Mouse (Mus musculus) ES-Bruce4 (cell line): ENCODE results near the gene Vps37b. TPM values are rescaled to one million over a fixed set of nuclear protein-coding genes. Genes with fewer than 3 reads are reported as not detected.

Source experiments
- H3K27ac ChIP-seq: 2 replicates; pipeline ENCODE4 v1.5.1; 2012; ENCODE audit warnings: low read length, inconsistent platforms; ENCODE audit not compliant: insufficient read depth
- H3K27me3 ChIP-seq: 2 replicates; pipeline ENCODE4 v1.6.1; 2012; ENCODE audit warnings: mild to moderate bottlenecking, low read length, inconsistent platforms; ENCODE audit not compliant: control insufficient read depth, poor library complexity, insufficient read depth, severe bottlenecking
- H3K36me3 ChIP-seq: 2 replicates; pipeline ENCODE4 v1.6.1; 2012; ENCODE audit warnings: inconsistent platforms, mild to moderate bottlenecking, low read length, moderate library complexity; ENCODE audit not compliant: control insufficient read depth, poor library complexity, insufficient read depth, severe bottlenecking
- H3K4me1 ChIP-seq: one replicate; pipeline ENCODE4 v1.8.1; 2011; ENCODE audit warnings: low read length; ENCODE audit not compliant: control insufficient read depth, insufficient read depth
- H3K4me3 ChIP-seq: 2 replicates; pipeline ENCODE4 v1.5.1; 2011; ENCODE audit warnings: low read depth, mild to moderate bottlenecking, low read length
- H3K9ac ChIP-seq: 2 replicates; pipeline ENCODE4 v1.6.1; 2012; ENCODE audit warnings: low read depth, mild to moderate bottlenecking, inconsistent platforms; ENCODE audit not compliant: poor library complexity, severe bottlenecking
- H3K9me3 ChIP-seq: replicated peaks from 2 replicates; pipeline ENCODE4 v1.6.1; 2012; ENCODE audit warnings: mild to moderate bottlenecking, low read length, inconsistent platforms; ENCODE audit not compliant: control insufficient read depth, poor library complexity, insufficient read depth, severe bottlenecking
- CTCF ChIP-seq: IDR thresholded peaks from one replicate; pipeline ENCODE4 v1.8.1; 2011; ENCODE audit warnings: low read depth, low read length
- EP300 ChIP-seq: IDR thresholded peaks from 2 replicates; pipeline ENCODE4 v1.6.1; 2011; ENCODE audit warnings: low read depth, low read length; ENCODE audit not compliant: insufficient read depth
- POLR2A ChIP-seq: IDR thresholded peaks from one replicate; pipeline ENCODE4 v1.8.1; 2011; ENCODE audit warnings: low read length; ENCODE audit not compliant: insufficient read depth
- polyA plus RNA-seq: library from polyadenylated mRNA; stranded (reverse); fragments of >200 nt; gene quantifications from 2 replicates; pipeline ENCODE4 v1.2.4, GENCODE M21; 2011; ENCODE audit warnings: low read depth; ENCODE audit not compliant: missing spikeins, insufficient read depth, insufficient read length

Gene Vps37b
- polyA plus RNA-seq, 1 experiment: 11.9 TPM

DNA sequence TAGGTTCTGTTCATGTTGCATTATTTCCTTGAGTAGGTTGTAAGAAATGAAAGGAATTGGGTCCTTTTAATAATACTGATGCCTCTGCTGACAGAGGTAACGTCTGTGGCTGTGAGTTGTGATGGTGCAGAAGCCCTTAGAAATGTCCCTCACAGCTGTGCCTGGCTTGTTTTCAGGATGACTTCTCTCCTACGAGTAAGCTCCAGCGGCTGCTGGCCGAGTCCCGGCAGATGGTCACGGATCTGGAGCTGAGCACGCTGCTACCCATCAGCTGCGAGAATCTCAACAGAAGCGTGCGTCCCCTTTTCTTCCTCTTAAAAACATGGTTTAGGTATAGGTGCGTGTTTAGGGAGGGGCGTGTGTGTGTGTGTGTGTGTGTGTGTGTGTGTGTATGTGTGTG, 71.0 kb downstream of the Vps37b start:
- no peaks in the 10 kb centered on the region for H3K36me3 ChIP-seq
- H3K4me1 ChIP-seq: no peaks in the 10 kb centered on the region
- H3K4me3 ChIP-seq: no peak overlapping the region
- no peaks in the 10 kb centered on the region for H3K27me3 ChIP-seq
- no peaks in the 10 kb centered on the region for H3K9me3 ChIP-seq
- no peak overlapping the region for H3K9ac ChIP-seq
- TF ChIP-seq CTCF (no peak), EP300 (no peak), POLR2A (no peak)
- no peak overlapping the region for H3K27ac ChIP-seq

DNA sequence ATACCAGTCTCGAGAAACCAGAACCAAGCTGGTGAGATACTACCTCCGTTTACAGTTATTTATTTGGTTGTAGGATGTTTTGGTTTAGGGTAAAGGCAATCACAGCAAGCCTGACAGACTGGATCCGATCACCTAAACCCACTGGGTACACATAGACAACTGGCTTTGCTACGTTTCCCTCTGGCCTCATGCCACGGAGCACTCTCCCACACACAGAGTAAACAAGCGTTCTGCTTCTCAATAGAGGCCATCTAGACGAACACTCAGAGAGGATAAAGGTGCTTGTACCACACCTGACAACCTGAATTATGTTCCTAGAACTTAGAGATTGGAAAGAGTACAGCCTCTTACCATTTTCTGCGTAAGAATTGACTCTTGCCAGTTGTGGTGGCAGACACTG, 71.9 kb downstream of the Vps37b start:
- no peaks in the 10 kb centered on the region for H3K9me3 ChIP-seq
- no peak for TF ChIP-seq EP300
- no peak for TF ChIP-seq POLR2A
- no peak for TF ChIP-seq CTCF
- H3K4me1 ChIP-seq: no peaks in the 10 kb centered on the region
- no peak overlapping the region for H3K4me3 ChIP-seq
- H3K27ac ChIP-seq: no peak overlapping the region
- no peaks in the 10 kb centered on the region for H3K36me3 ChIP-seq
- H3K9ac ChIP-seq: no peak overlapping the region
- H3K27me3 ChIP-seq: no peaks in the 10 kb centered on the region

DNA sequence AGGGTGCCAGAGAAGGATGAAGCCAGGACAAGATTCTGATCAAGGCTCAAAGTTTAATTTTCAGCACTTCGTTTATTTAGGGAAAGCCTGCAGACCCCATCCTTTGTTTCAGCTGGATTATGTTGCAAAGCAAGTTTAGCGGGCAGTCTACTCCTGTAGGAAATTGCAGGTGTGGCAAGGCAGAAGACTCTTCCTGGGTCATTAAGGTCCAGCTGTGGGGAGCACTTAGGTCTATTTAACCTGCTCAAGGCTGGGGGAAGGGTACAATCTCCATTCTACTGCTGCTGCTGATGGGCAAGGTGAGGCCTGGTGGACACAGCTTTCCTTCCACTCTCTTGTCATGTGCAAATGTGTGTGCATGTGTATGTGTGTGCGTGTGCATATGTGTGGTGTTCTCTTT, 73.1 kb downstream of the Vps37b start:
- Histone ChIP-seq H3K36me3 (no peaks in the 10 kb centered on the region), H3K9me3 (no peaks in the 10 kb centered on the region), H3K9ac (no peak overlapping the region), H3K27me3 (no peaks in the 10 kb centered on the region), H3K4me1 (no peaks in the 10 kb centered on the region), H3K27ac (no peak overlapping the region), H3K4me3 (no peak overlapping the region)
- TF ChIP-seq POLR2A: no peak
- no peak for TF ChIP-seq CTCF
- no peak for TF ChIP-seq EP300

DNA sequence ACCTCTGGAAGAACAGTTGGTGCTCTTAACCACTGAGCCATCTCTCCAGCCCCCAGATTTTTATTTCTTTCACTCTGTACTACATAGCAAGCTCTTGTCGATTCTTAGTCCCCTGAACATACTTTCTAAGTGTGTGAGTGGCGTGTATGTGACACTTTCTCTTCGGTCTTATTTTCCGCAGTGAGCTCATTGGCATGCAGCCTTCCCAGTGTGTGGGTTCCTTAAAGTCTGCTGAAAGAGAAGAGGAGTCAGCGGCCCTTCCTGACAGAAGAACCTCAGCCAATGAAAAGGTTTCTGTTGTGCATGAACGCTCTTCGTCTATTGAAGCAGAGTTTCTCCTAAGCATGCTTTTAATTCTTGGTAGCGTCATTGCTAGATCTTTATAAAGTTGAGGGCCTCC, 74.9 kb downstream of the Vps37b start:
- TF ChIP-seq CTCF (no peak), POLR2A (no peak), EP300 (no peak)
- H3K27ac ChIP-seq: no peak overlapping the region

More for the DNA sequence above, 74.9 kb downstream of the Vps37b start:
- no peak overlapping the region for H3K9ac ChIP-seq
- H3K36me3 ChIP-seq: no peaks in the 10 kb centered on the region
- no peaks in the 10 kb centered on the region for H3K4me1 ChIP-seq
- no peak overlapping the region for H3K4me3 ChIP-seq
- H3K27me3 ChIP-seq: no peaks in the 10 kb centered on the region
- no peaks in the 10 kb centered on the region for H3K9me3 ChIP-seq

Other genes starting within 250 kb of the Vps37b start
- gene Hcar2, start 166.8 kb downstream of the Vps37b start, polyA plus RNA-seq: not detected in 2 replicates
- not detected in 2 replicates for gene Hcar1, start 152.2 kb downstream of the Vps37b start, polyA plus RNA-seq
- gene Denr, start 125.1 kb downstream of the Vps37b start, polyA plus RNA-seq: 143 and 159 TPM in 2 replicates
- gene Gm43518, start 104.9 kb downstream of the Vps37b start, polyA plus RNA-seq: 1.8 and 2.7 TPM in 2 replicates
- 4.1 and 5.4 TPM in 2 replicates for gene Ccdc62, start 101.6 kb downstream of the Vps37b start, polyA plus RNA-seq
- 17.4 and 24.6 TPM in 2 replicates for gene Hip1r, start 58.6 kb downstream of the Vps37b start, polyA plus RNA-seq
- gene Abcb9, start 63.5 kb upstream of the Vps37b start, polyA plus RNA-seq: 0.49 and 0.79 TPM in 2 replicates
- 4.6 and 6.0 TPM in 2 replicates for gene Ogfod2, start 80.0 kb upstream of the Vps37b start, polyA plus RNA-seq
- 73.7 and 82.5 TPM in 2 replicates for gene Arl6ip4, start 83.8 kb upstream of the Vps37b start, polyA plus RNA-seq
- gene Pitpnm2, start 217.5 kb upstream of the Vps37b start, polyA plus RNA-seq: 13.0 and 13.1 TPM in 2 replicates